Mouse (Mus musculus) spleen, adult 2 months (tissue): ENCODE results near the gene Hapln3.

Experiments used
- CTCF ChIP-seq: fragments of 200-500 bp; IDR thresholded peaks from 2 replicates; pipeline ENCODE4 v1.5.1; 2011; ENCODE audit warnings: mild to moderate bottlenecking, inconsistent platforms; ENCODE audit not compliant: insufficient read depth, insufficient read length, insufficient replicate concordance; ENCODE audit errors: extremely low read depth
- POLR2A ChIP-seq: fragments of 200-500 bp; IDR thresholded peaks from 2 replicates; pipeline ENCODE4 v1.6.1; 2011; ENCODE audit warnings: low read depth, low read length, inconsistent platforms

DNA sequence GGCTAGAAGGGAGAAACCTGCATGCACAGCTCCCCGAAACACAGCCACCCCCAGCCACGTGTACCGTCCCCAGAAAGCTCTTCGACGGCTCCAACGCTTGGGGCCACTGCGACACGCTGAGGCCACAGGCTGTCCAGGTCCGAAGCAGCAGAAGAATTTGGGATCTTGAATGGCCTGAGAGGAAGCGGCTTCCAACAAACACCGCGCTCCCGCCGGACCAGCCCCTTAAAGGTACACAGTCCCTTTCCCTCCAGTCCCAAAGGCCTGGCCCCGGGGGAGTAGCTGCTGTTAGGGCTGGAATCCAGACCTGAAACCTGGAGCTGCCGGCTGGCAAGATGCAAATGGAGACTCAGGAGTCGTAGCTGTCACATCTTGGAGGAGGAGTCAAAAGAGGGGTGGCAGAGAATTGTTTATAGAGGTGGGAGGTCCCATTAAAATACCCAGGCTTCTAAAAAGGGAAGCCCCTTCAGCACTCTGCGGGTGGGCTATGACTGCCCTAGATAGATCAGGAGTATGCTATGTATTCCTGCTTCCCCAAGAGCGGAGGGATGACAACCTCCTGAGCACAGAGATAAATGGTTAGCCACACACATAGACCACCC is at the start of gene Hapln3:
- no peak for TF ChIP-seq CTCF
- TF ChIP-seq POLR2A: no peak
